Mouse (Mus musculus): ENCODE measurements around the gene Kiss1r.
"Not testable (repeated sequence)": the region's sequence is repeated elsewhere in the genome, so short reads cannot be mapped to it uniquely, and the experiment has no call there.

Kiss1r gene

DNA sequence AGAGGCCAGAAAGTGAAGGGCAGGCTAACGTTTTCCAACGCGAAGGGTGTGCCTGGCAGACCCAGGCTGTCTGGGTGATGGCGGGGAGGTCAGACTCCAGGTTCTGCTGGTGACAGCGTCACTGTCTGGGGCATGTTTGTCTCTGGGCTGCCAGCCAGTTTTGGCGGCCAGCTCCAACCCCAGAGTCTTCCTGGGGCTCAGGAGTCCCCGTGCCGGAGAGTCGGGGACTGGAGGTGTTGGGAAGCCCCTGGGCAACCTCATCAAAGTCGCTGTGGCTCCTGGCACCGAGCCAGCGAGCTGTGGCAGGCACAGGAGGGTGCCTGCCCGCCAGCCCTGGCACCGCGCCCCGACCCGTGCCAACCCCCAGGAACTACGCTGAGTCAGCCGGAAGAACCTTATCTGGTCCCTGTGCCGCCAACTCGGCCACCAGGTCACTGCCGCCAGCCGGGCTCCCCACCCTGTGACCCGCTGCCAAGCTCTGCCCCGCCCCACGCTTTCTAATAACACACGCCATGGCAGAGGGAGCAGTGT is 20.2 kb downstream of the Kiss1r start:
- peak; percentile 91 for DNase-seq (ENCODE audit: extremely low read depth, insufficient read length, low spot score)

DNA sequence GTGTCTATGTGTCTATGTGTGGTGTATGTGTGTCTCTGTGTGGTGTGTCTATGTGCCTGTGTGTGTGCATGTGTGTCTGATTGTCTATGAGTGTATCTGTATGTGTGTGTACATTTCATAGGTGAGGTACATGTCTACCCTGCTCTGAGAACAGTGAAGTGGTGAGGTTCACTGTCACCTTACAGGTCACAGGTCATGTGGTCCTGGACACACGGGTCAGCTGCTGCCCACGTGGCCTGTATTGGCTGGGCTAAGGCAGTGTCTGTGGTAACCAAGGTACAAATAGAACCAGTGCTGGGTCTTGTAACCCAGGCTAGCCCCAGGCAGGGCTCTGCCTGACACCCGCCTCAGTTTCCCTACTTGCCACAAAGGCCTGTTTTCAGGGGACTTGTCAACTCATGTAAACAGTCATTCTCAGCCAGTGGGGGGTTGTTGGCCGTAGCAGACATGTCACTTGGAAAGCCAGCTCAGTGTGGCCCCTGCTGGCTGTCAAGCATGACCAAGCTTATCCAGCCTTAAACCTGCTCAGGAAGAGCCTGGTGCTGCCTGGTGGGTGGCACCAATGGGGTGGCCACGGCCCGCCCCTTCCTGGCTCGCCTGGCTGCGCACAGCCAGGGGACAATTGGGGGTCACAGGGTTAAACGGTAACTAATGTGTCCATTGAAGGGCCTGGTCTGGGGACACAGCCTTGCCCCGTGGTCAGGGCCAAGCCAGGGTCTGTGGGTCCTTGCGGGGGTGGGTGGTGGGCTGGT is 21.2 kb downstream of the Kiss1r start:
- no peak for DNase-seq (ENCODE audit: extremely low read depth, insufficient read length, low spot score)

DNA sequence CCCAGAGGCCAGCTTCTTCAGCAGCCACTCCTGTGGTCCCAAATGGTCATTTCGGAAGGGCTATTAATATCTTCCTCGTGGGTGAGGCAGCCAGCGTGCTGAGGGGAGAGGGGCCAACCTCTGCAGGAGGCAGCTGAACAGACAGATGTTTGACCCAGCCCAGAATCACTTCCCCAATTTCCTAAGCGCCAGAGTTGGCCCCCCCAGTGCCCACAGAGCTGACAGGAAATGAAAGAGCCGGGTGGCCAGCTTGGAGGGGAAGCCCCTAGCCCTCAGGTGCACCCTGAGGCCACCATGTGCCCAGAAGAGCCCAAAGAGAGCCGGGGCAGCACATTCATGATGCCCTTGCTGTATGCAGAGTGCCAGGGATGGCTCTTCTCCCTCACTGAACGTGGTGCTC is 24.0 kb downstream of the Kiss1r start:
- no peak for DNase-seq (ENCODE audit: extremely low read depth, insufficient read length, low spot score)

DNA sequence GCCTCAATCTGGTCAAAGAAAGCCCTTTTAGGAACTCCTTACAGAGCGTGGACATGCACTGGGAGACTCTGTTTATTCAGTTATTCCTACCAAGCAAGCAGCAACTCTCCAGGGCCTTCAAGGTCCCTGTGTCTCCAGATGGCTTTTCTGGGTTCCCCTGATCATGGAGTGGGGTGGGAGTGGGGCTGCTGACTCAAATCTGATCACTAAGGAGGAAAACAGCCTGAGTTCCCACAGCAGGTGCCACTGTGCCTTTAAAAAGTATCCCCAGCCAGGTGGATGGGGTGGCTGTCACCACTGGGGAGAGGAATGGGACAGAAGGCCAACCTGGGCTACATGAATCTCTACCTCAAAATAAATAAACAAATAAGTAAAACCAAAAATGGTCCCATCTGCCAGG is 26.2 kb downstream of the Kiss1r start:
- DNase-seq (ENCODE audit: extremely low read depth, insufficient read length, low spot score): no peak

DNA sequence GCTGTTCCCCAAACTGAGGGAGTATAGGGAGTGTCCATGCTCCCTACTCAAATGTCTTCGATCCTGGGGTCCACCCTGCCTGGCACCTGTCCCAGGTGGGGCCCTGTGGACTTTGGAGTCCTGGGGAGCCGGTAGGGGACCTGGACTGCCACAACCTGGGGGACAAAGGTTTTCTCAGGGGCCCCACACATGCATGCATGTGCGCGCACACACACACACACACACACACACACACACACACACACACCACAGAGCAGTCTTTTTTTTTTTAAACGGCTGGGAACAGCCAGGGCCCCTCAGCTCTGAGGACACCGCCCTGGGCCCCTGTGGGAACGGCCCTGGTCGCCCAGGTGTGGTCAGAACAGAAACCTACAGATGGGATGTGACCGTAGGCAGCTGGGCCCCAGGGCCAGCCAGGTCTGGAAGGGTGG is 26.7 kb downstream of the Kiss1r start:
- no peak for DNase-seq (ENCODE audit: extremely low read depth, insufficient read length, low spot score)

DNA sequence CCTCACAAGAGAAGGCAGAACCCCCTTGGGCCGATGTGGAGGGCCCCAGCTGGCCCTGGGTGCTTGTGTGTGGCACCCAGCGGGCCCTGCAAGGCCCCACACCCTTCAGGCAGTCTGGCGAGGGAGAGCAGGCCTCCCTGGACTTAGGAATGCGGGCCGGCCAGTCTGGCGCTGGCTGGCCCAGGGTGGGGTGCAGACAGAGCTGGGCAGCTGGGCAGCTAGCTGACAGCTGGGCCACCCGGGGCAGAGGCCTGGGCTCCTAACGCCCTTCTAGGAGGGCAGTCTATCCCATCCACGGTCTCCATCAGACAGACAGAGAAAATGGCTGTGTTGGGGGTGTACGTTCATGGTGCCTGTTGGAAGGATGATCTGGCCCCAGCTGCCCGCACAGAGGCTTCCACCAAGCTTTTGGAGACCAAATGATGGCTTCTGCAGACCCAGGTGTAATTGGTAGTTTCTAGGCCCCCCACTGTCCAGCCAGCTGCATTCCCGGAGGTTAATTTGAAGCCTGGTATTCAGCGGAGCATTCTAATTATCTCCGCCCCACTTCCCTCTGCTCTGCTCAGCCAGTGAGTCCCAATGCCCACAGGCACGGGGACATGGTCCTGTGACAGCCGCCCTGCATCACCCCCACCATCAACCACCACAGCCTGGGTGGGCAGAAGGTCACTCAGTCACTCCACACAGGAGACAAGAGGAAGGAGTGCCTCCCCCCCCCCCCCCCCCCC is 28.9 kb downstream of the Kiss1r start:
- DNase-seq (ENCODE audit: extremely low read depth, insufficient read length, low spot score): no peak

DNA sequence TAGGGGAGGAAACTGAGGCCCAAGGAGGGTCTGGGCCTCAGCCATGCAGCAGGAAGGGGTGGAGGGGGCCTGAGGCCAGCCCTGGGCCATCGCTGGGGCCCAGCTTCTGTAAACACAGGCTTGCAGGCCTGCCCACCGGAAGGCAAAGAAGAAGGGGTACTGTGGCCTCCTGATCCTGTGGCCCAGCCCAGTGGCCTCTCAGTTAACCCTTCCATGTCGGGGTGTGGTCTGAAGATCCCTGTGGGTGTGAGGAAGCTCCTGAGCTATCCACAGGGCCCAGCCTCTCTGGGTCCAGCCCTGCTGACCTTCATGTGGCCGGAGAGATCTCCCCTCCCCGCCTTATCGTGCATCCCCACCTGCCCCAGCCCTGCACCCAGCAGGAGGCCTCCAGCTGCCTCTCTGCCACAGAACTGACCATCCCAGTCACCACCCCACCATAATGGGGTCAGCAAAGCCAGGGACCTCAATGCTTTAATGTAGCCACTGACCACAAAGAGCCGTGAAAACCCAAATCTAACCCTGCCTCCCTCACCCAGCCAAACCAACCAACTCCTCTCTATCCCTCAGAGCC is 30.1 kb downstream of the Kiss1r start:
- no peak for DNase-seq (ENCODE audit: extremely low read depth, insufficient read length, low spot score)

DNA sequence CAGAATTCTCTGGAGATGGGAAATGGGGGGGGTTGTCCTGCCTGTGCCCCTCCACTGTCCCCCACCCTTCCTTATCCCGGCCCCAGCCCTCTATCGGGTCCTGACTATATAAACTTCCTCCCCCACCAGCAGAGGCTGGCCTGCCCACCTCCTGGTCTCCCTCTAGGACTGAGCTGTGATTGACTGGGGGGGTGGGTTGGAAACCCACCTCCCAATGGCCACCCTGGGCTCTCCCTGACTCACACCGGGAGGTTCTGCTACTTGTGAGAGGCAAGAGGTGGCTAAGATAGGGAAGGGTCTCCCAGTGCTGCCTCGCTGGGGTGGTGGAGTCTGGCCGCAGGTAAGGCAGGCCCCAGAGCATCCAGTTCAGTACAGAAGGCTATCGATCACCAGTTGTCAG is 30.7 kb downstream of the Kiss1r start:
- DNase-seq (ENCODE audit: extremely low read depth, insufficient read length, low spot score): no peak

DNA sequence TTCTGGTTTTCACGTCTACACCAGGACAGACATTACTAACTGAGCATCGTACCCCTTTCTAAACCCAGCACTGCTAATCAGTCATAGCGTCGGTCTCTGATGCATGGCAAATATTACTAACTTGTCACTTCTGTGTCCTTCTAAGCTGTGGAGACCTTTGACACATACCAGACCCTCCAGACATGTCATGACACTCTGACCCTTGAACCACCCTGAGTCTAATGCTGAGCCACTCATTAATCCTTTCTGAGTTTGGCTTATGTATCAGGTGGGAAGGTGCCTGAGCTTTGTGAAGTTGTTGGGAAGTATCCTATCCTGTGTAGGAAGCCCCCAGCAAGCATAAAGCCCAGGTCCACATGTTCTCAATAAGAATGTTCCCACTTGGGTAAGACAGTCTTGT is 33.1 kb downstream of the Kiss1r start:
- DNase-seq (ENCODE audit: extremely low read depth, insufficient read length, low spot score): no peak

DNA sequence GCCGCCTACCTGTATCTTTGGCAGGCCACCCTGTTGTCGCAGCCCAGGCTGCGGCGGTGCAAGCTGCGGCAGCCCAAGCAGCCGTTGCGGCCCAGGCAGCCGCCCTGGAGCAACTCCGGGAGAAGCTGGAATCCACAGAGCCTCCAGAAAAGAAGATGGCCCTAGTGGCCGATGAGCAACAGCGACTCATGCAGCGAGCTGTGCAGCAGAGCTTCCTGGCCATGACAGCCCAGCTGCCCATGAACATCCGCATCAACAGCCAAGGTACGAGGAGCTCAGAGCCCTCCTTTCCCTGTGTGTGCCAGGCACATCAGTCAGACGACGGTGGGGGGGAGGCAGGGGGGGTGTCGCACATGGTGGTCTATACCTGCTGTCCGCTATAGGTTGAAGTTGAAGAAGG is 33.9 kb downstream of the Kiss1r start:
- DNase-seq (ENCODE audit: extremely low read depth, insufficient read length, low spot score): peak; percentile 68

DNA sequence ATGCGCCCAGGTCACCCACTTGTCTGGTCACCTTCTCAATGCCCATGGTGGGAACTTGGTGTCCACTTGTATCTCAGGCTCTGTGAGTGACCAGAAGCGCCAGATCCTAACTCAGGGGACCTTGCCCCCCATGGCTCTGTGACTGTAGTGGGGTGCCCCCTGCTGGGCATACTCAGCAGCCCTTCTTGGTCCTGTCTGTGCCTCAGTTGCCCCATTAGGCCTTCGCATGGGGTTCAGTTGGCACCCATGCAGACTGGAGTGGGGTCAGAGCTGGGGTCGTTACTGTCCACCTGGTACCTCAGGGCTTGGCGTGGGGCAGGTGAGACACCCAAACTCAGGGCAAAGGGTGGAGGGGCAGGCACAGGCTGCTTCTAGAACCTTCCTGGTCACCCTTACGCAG is 37.2 kb downstream of the Kiss1r start:
- DNase-seq (ENCODE audit: extremely low read depth, insufficient read length, low spot score): no peak

DNA sequence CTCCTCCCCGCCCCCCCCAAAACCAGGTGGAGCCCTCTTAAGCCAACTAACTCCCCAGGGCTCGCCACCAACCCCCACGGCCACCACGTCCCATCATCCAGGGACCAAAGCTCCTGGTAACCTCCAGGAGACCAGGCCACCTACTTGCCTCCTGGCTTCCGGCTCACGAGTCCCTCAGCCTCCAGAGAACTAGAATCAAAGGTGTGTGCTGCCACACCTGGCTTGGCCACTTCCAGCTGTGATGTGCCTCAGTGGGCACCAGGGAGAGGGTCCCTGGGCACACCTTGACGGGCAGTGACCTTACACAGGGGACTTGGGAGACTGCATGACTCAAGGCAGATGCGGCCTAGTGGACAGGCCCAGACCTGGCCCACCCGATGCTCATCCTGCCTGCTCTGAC is 38.9 kb downstream of the Kiss1r start:
- DNase-seq (ENCODE audit: extremely low read depth, insufficient read length, low spot score): no peak

DNA sequence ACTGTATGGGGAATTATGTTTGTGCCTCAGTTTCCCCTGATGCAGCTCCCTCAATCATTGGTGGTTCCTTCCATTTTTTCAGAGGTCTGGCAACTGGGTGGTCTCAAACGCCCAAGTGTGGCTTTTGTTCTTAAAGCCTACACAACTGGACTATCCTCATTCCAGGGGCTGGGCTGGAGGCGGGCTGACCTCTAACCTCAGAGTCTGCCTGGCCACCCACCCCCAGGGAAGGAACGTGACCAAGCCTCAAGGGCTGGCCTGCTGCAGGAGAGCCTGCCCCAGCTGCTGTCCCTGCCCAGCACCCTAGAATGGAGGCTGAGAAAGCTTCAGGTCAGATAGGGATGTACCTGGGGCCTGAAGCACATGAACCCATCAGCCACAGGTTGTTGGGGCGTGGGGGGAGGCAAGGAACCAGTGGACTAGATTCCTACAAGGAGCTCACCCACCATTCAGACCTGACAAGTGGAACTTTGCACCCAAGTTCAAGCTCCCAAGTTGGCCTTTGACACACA is 39.9 kb downstream of the Kiss1r start:
- DNase-seq (ENCODE audit: extremely low read depth, insufficient read length, low spot score): no peak

DNA sequence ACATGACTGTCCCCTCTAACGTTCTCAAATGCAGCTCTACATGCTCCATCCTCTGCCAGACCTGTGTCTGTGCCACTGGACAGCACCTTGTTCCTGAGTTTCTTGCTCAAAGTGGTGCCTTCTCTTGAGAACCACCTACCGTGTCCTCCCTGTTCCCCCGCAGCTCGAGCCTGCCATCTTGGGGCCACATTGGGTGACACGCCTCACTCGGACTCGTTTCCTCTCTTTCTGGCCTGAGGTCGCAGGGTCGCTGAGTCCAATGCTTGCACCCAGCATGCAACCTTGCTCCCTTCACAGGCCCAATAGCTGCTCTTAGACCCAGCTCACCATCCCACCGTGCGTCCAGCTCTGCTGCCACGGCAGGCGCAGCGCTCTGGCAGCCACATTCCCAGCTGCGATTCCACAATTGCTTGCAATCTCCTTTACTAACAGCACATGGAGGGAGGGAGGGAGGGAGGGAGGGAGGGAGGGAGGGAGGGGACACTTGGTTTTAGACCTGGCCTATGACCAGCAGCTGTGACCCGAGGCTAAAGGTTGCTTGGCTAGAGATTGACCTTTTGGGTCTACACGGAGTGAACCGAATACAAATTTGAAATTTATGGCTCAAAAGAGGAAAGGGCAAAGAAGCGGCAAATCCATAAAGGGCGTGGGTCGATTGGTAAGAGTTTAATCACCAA is 41.5 kb downstream of the Kiss1r start:
- DNase-seq (ENCODE audit: extremely low read depth, insufficient read length, low spot score): peak; percentile 65

DNA sequence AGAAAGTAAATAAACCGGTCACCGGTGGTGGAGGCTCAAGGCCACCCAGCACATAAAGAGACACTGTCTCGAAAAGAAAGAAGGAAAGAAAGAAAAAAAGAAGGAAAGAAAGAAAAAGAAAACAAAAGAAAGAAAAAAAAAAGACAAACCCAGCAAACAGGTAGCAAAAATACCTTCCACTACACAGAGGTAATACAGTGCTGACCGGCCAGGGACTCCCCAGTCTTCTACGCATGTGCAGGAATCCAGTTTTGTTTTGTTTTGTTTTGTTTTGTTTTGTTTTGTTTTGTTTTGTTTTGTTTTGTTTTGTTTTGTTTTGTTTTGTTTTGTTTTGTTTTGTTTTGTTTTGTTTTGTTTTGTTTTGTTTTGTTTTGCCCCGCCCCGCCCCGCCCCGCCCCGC is 42.6 kb downstream of the Kiss1r start:
- DNase-seq (ENCODE audit: extremely low read depth, insufficient read length, low spot score): not testable (repeated sequence)

DNA sequence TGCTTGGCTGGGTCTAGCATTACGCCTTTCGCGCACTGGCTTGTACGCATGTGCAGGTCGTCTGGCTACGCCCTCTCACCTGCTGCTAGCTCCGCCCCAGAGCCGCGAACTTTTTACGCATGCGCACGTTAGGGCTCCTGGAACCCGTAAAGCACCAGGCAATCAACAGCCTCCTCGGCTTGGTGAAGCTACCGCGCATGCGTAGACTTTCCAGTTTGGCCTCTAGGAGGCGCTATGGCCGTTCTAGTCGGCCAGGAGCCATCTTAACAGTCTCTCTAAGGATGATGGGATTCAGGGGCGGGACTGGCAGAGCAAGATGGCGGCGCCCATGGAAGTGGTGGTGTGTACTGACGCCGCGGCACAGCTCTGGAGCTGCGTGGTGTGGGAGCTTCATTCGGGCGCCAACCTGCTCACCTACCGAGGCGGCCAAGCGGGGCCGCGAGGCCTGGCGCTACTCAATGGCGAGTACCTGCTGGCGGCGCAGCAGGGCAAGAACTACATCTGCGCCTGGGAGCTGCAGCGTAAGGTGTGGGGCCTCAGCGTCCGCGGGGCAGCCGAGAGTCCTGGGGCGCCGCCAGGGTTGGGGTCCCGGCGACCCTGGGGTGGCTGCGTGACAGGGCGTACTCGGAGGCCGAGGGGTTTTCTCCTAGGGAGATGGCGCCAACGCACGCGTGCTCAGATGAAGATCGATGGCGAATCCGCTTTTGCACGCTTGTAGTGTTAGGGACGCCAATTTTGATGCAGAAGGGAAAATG is 43.3 kb downstream of the Kiss1r start, which contains the start of gene Wdr18:
Gene Wdr18, plus strand, starts transcription at position 306 of the 755 bp plus-strand sequence.
- DNase-seq (ENCODE audit: extremely low read depth, insufficient read length, low spot score): peak; percentile 98

DNA sequence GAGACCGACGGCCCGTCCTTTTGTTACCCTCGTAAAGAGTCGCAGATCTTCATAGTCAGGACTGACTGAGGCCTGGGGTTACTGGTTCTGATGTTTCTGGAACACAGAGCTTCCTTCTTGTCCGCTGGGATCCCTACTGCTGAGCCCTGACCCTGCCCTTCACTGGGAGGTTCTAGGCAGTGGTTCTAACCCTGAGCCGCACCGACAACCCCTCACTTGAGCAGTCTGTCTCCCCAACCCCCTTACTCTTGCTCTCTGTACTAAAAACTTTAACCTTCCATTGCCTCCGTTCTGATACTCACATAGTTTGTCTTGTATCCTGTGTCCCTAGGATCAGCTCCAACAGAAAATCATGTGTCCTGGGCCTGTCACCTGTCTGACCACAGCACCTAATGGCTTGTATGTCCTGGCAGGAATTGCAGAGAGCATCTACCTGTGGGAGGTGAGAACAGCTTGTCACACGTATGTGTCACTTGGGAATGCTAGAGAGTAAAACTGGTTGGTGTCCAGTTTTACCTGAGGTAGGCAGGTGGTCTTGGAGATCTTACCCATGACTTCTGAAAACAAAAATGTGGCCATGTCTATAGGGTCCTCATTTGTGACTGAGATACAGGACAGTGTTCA is 44.0 kb downstream of the Kiss1r start:
- no peak for DNase-seq (ENCODE audit: extremely low read depth, insufficient read length, low spot score)

DNA sequence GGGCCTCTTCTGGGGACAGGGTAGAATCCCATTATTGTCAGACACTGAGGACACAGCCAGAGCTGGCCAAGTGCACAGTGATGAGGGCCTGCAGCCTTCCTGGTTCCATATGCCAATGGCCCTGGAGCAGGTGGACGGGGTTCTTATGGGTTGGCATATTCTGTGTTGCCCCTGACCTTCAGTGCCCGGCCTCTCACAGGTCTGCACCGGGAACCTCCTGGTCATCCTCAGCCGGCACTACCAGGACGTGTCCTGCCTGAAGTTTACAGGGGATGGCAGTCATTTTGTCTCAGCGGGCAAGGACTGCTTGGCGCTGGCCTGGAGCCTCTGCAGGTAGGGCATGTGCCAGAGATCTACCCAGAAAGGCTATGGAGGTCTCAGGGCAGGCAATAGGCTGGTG is 48.0 kb downstream of the Kiss1r start:
- no peak for DNase-seq (ENCODE audit: extremely low read depth, insufficient read length, low spot score)

DNA sequence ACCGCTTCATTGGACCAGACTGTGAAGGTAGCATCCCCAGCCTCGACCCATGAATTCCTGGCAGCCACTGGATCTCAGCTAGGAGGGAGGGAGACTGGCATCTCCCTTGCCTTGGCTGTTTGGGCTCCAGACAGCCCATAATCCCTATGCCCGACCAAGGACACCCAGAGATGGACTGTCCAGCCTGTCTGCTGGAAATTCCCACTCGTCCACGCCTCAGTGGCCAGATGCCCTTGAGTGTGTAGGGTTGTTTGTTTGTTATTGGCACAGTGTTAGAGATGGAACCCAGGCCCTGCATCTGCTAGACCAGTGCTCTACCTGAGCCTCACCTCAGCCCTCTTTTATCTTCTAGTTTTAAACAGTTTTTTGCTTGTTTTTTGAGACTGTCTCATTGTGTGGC is 48.6 kb downstream of the Kiss1r start:
- no peak for DNase-seq (ENCODE audit: extremely low read depth, insufficient read length, low spot score)

Measured in 3134 (cell line).